Mouse (Mus musculus): Measurements from ENCODE around the gene Pus1.

DNA sequence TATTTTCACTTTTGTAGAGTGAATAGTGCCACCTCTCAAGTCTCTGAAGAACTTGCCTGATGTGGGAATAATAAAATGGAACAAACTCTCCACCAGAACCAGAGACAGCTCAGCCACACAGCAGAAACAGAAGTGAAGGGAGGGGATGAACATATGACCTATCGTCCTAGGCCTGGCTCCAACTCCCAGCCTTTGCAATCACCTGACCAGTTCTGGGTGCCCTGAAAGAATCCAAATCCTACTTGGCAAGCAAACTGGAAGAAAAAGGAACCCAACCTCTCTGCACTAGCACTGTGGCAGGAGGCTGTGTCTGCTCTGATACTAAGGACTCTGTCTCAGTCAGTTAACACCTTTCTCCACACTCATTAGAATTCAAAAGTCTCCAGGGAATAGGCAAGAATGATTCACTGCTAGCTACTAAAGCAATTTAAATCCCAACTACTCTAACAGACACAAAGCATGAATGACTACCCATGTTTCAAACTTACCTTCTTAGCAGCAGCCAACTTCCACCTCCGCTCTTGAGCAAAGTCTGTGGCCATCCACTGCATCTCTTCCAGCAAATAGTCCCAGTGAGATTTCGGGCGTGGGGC is 47.1 kb downstream of the Pus1 start:
- TF ChIP-seq CTCF (IDR thresholded peaks at IDR 0.05) (no peak), POLR2A (IDR thresholded peaks at IDR 0.05; ENCODE audit: insufficient read depth, low read depth, low read length) (no peak), EP300 (IDR thresholded peaks at IDR 0.05; ENCODE audit: insufficient read depth, low read depth, low read length) (no peak)

Data from heart, adult 2 months (tissue).